22 mouse cellular contexts compared by ENCODE assay signal in genomic region chr5:148464489-148464888, GRCm38 (mm10).
DNase-seq lines count a peak whose midpoint lies in the region; ATAC-seq and TF ChIP-seq lines count a peak whose summit lies in the region.
"Had no signal": no experiment of that assay in that cellular context is flagged by ENCODE, and none has a peak within 500 bp of the region (broad histone marks: within the 10 kb centered on the region; RNA-seq: fewer than 3 reads in every experiment).

No protein-coding gene starts in this region.

- ATAC-seq in intestine, embryonic 15.5 days: peak; percentile 34; the same call in 1 of the 2 replicates
- ATAC-seq in intestine, postnatal 0 days: no peak
- peak; percentile 43; the same call in 1 of the 2 replicates for ATAC-seq in lung, embryonic 14.5 days (ENCODE audit: insufficient read depth)
- no peak for ATAC-seq in inflammation-experienced regulatory T-cells, adult 6 months
- ATAC-seq: CD4-positive, CD25-positive, alpha-beta regulatory T cell, adult 4 months; forebrain, embryonic 14.5 days; intestine, embryonic 16.5 days had no signal

- TF ChIP-seq CTCF in intestine, postnatal 0 days (IDR thresholded peaks at IDR 0.05; ENCODE audit: low read depth): no peak
- TF ChIP-seq CTCF in lung, embryonic 14.5 days (IDR thresholded peaks at IDR 0.05; ENCODE audit: low read depth): no peak
- TF ChIP-seq CTCF in lung, adult 2 months (IDR thresholded peaks at IDR 0.05; ENCODE audit: insufficient read depth, low read length): no peak

- no peak overlapping the region for H3K27ac ChIP-seq in intestine, embryonic 15.5 days
- no peak overlapping the region for H3K27ac ChIP-seq in intestine, postnatal 0 days (ENCODE audit: low read depth, low read length)
- no peak overlapping the region for H3K27ac ChIP-seq in lung, embryonic 14.5 days (ENCODE audit: low read depth)
- H3K27ac ChIP-seq: embryonic facial prominence, embryonic 12.5 days; hindbrain, embryonic 15.5 days; limb, embryonic 13.5 days; liver, embryonic 14.5 days; midbrain, embryonic 10.5 days; neural tube, embryonic 15.5 days had no signal

- H3K27me3 ChIP-seq in intestine, embryonic 15.5 days (replicated peaks): no peaks in the 10 kb centered on the region
- H3K27me3 ChIP-seq in intestine, postnatal 0 days (replicated peaks; ENCODE audit: control insufficient read depth, insufficient read depth, low read length): no peaks in the 10 kb centered on the region
- no peaks in the 10 kb centered on the region for H3K27me3 ChIP-seq in lung, embryonic 14.5 days (ENCODE audit: insufficient read depth, low read length)
- H3K27me3 ChIP-seq: embryonic facial prominence, embryonic 12.5 days; hindbrain, embryonic 15.5 days; limb, embryonic 13.5 days; neural tube, embryonic 15.5 days had no signal

- 34% methylated on average over 7 of the region's 7 CpGs for WGBS in intestine, embryonic 15.5 days
- 39% methylated on average over 7 of the region's 7 CpGs for WGBS in intestine, postnatal 0 days
- WGBS in lung, embryonic 14.5 days: 32% methylated on average over 7 of the region's 7 CpGs
- 36% methylated on average over 7 of the region's 7 CpGs for WGBS in lung, adult 2 months

- no peaks in the 10 kb centered on the region; the same call in 1 of the 2 replicates for H3K4me1 ChIP-seq in intestine, embryonic 15.5 days (replicated peaks)
- H3K4me1 ChIP-seq in intestine, postnatal 0 days (replicated peaks; ENCODE audit: control insufficient read depth, insufficient read depth, low read length): no peaks in the 10 kb centered on the region
- no peaks in the 10 kb centered on the region for H3K4me1 ChIP-seq in lung, embryonic 14.5 days (ENCODE audit: insufficient read depth)
- H3K4me1 ChIP-seq in lung, adult 2 months (ENCODE audit: control insufficient read depth, insufficient read depth, low read length): no peaks in the 10 kb centered on the region
- H3K4me1 ChIP-seq: neural tube, embryonic 15.5 days had no signal

- no peak for TF ChIP-seq POLR2A in lung, adult 2 months (IDR thresholded peaks at IDR 0.05; ENCODE audit: borderline replicate concordance, extremely low read depth, low read depth, low read length)

- H3K4me3 ChIP-seq in intestine, embryonic 15.5 days (replicated peaks): no peak overlapping the region
- no peak overlapping the region for H3K4me3 ChIP-seq in intestine, postnatal 0 days (ENCODE audit: low read depth, low read length)
- H3K4me3 ChIP-seq in lung, embryonic 14.5 days (ENCODE audit: low read depth, low read length): no peak overlapping the region
- no peak overlapping the region for H3K4me3 ChIP-seq in lung, adult 2 months (replicated peaks; ENCODE audit: extremely low read depth, low read depth, low read length)
- H3K4me3 ChIP-seq: embryonic facial prominence, embryonic 12.5 days; erythroblast, embryonic 14.5 days; hindbrain, embryonic 15.5 days; limb, embryonic 13.5 days; midbrain, embryonic 10.5 days; neural tube, embryonic 15.5 days had no signal

- no peak overlapping the region for H3K4me2 ChIP-seq in intestine, embryonic 15.5 days (replicated peaks)
- no peak overlapping the region for H3K4me2 ChIP-seq in intestine, postnatal 0 days (replicated peaks; ENCODE audit: low read depth)
- no peak overlapping the region for H3K4me2 ChIP-seq in lung, embryonic 14.5 days
- H3K4me2 ChIP-seq: embryonic facial prominence, embryonic 12.5 days; hindbrain, embryonic 15.5 days; limb, embryonic 13.5 days; neural tube, embryonic 15.5 days had no signal

- no peaks in the 10 kb centered on the region for H3K9me3 ChIP-seq in intestine, embryonic 15.5 days
- 0 out of 2 replicates have a peak, but pooled peaks cover 4% of the 10 kb centered on the region for H3K9me3 ChIP-seq in intestine, postnatal 0 days (ENCODE audit: control insufficient read depth)
- 0 out of 2 replicates have a peak, but pooled peaks cover 4% of the 10 kb centered on the region for H3K9me3 ChIP-seq in lung, embryonic 14.5 days (ENCODE audit: low read depth, low read length)
- H3K9me3 ChIP-seq: embryonic facial prominence, embryonic 12.5 days; hindbrain, embryonic 15.5 days; neural tube, embryonic 15.5 days had no signal

- H3K36me3 ChIP-seq in intestine, embryonic 15.5 days: no peaks in the 10 kb centered on the region
- no peaks in the 10 kb centered on the region for H3K36me3 ChIP-seq in intestine, postnatal 0 days (ENCODE audit: control insufficient read depth, insufficient read depth)
- H3K36me3 ChIP-seq in lung, embryonic 14.5 days (ENCODE audit: insufficient read depth): no peaks in the 10 kb centered on the region
- H3K36me3 ChIP-seq: embryonic facial prominence, embryonic 12.5 days; hindbrain, embryonic 15.5 days; limb, embryonic 13.5 days; midbrain, embryonic 10.5 days; neural tube, embryonic 15.5 days had no signal

- DNase-seq in lung, embryonic 14.5 days: peak; percentile 17
- no peak for DNase-seq in lung, adult 2 months
- DNase-seq in urinary bladder, postnatal 14 days (ENCODE audit: low spot score): peak; percentile 26
- DNase-seq in urinary bladder, postnatal 25 days (ENCODE audit: low spot score): no peak
- DNase-seq in adrenal gland, adult 2 months: no peak
- DNase-seq: cerebellum, adult 18-20 months; cerebellum, postnatal 25 days; layer of hippocampus, adult 9-11 months; right cerebral cortex, postnatal 4 days had no signal

- no peak overlapping the region for H3K9ac ChIP-seq in intestine, embryonic 15.5 days
- H3K9ac ChIP-seq in intestine, postnatal 0 days (ENCODE audit: low read depth, low read length): no peak overlapping the region
- H3K9ac ChIP-seq in lung, embryonic 14.5 days: no peak overlapping the region
- H3K9ac ChIP-seq: embryonic facial prominence, embryonic 12.5 days; hindbrain, embryonic 15.5 days; limb, embryonic 13.5 days; liver, embryonic 14.5 days; neural tube, embryonic 15.5 days had no signal

Comparison
In these comparisons a context has a peak if more than half of its experiments do, and no peak if none do; other contexts are left out.
1. ATAC-seq: peak in intestine, embryonic 15.5 days (single experiment) and lung, embryonic 14.5 days (single experiment); none in intestine, postnatal 0 days (single experiment) and inflammation-experienced regulatory T-cells, adult 6 months (single experiment).
2. DNase-seq: peak in lung, embryonic 14.5 days (single experiment) and urinary bladder, postnatal 14 days (single experiment); none in lung, adult 2 months (single experiment), urinary bladder, postnatal 25 days (single experiment) and adrenal gland, adult 2 months (single experiment).